Mouse (Mus musculus) MEL (cell line): ENCODE data around the gene Pknox2. TPM values are rescaled to one million over a fixed set of nuclear protein-coding genes. Genes with fewer than 3 reads are reported as not detected.

Source experiments
- DNase-seq: peaks from one replicate; pipeline ENCODE4 v3.0.0; 2011; ENCODE audit warnings: low read depth, low spot score
- H3K27ac ChIP-seq: 2 replicates; pipeline ENCODE4 v1.5.1; 2012; ENCODE audit warnings: low read depth, mild to moderate bottlenecking, control low read depth, low read length, moderate library complexity; ENCODE audit not compliant: control insufficient read depth
- H3K27me3 ChIP-seq, 2 experiments: fragments of 150-350 bp in 1 of 2; sonication (generic) in 1 of 2; 2 replicates each; pipeline ENCODE4 v1.6.1; 2012; ENCODE audit warnings: low read length in 2 of 2, mild to moderate bottlenecking in 2 of 2, improper control_type of control experiment in 1 of 2, moderate library complexity in 1 of 2; ENCODE audit not compliant: insufficient read depth in 2 of 2, control insufficient read depth in 1 of 2
- H3K36me3 ChIP-seq, 2 experiments: 2 replicates each; pipeline ENCODE4 v1.6.1; 2012 to 2014; ENCODE audit warnings: low read length in 2 of 2, improper control_type of control experiment in 1 of 2, inconsistent platforms in 1 of 2, mild to moderate bottlenecking in 1 of 2; ENCODE audit not compliant: insufficient read depth in 2 of 2, control insufficient read depth in 1 of 2
- H3K4me1 ChIP-seq, 2 experiments: fragments of 150-350 bp in 1 of 2; sonication (generic) in 1 of 2; 2 replicates each; pipeline ENCODE4 v1.6.1; 2012; ENCODE audit warnings: low read length in 2 of 2, improper control_type of control experiment in 1 of 2, mild to moderate bottlenecking in 1 of 2; ENCODE audit not compliant: insufficient read depth in 2 of 2, control insufficient read depth in 1 of 2
- H3K4me3 ChIP-seq, 2 experiments: fragments of 150-350 bp in 1 of 2; sonication (generic) in 1 of 2; 2 replicates each; pipeline ENCODE4 v1.5.1; 2012; ENCODE audit warnings: low read depth in 2 of 2, low read length in 2 of 2, mild to moderate bottlenecking in 2 of 2, moderate library complexity in 2 of 2, control low read depth in 1 of 2, improper control_type of control experiment in 1 of 2; ENCODE audit not compliant: control insufficient read depth in 1 of 2, insufficient read depth in 1 of 2
- H3K79me2 ChIP-seq: 2 replicates; pipeline ENCODE4 v1.6.1; 2012; ENCODE audit warnings: mild to moderate bottlenecking, low read length, moderate library complexity; ENCODE audit not compliant: control insufficient read depth, poor library complexity, insufficient read depth
- H3K9ac ChIP-seq: 2 replicates; pipeline ENCODE4 v1.6.1; 2012; ENCODE audit warnings: low read depth, mild to moderate bottlenecking, control low read depth, low read length, moderate library complexity; ENCODE audit not compliant: control insufficient read depth, poor library complexity, severe bottlenecking
- H3K9me3 ChIP-seq: fragments of 150-350 bp; sonication (generic); replicated peaks from 2 replicates; pipeline ENCODE4 v1.6.1; 2012; ENCODE audit warnings: mild to moderate bottlenecking, low read length, improper control_type of control experiment, moderate library complexity; ENCODE audit not compliant: insufficient read depth
- ETS1 ChIP-seq: IDR thresholded peaks from 2 replicates; pipeline ENCODE4 v1.6.1; 2012; ENCODE audit warnings: low read depth, mild to moderate bottlenecking, inconsistent platforms, low read length, improper control_type of control experiment, moderate library complexity
- KAT2A ChIP-seq: conservative IDR thresholded peaks from 2 replicates; pipeline ENCODE4 v1.6.1; 2012; ENCODE audit warnings: low read depth, low read length, improper control_type of control experiment, inconsistent platforms
- MXI1 ChIP-seq: IDR thresholded peaks from 2 replicates; pipeline ENCODE4 v1.6.1; 2011; ENCODE audit warnings: mild to moderate bottlenecking, low read depth, low read length, improper control_type of control experiment
- NRF1 ChIP-seq: IDR thresholded peaks from 2 replicates; pipeline ENCODE4 v1.6.1; 2014; ENCODE audit warnings: low read depth, mild to moderate bottlenecking, inconsistent platforms, low read length, improper control_type of control experiment, moderate library complexity; ENCODE audit not compliant: poor library complexity, insufficient read depth, severe bottlenecking
- POLR2A ChIP-seq, 2 experiments: IDR thresholded peaks; 2 replicates each; pipeline ENCODE4 v1.6.1; 2011 to 2012; ENCODE audit warnings: low read length in 2 of 2, mild to moderate bottlenecking in 2 of 2, control low read depth in 1 of 2, improper control_type of control experiment in 1 of 2, low read depth in 1 of 2, moderate library complexity in 1 of 2; ENCODE audit not compliant: control insufficient read depth in 1 of 2, insufficient read depth in 1 of 2, poor library complexity in 1 of 2
- POLR2AphosphoS2 ChIP-seq: IDR thresholded peaks from 2 replicates; pipeline ENCODE4 v1.6.1; 2011; ENCODE audit warnings: low read length, improper control_type of control experiment
- TCF12 ChIP-seq: IDR thresholded peaks from 2 replicates; pipeline ENCODE4 v1.6.1; 2014; ENCODE audit warnings: low read depth, mild to moderate bottlenecking, inconsistent platforms, low read length, improper control_type of control experiment, moderate library complexity
- USF2 ChIP-seq, 2 experiments: IDR thresholded peaks; 2 replicates each; pipeline ENCODE4 v1.6.1; 2011 to 2012; ENCODE audit warnings: improper control_type of control experiment in 2 of 2, low read length in 2 of 2, borderline replicate concordance in 1 of 2, inconsistent platforms in 1 of 2, low read depth in 1 of 2, mild to moderate bottlenecking in 1 of 2; ENCODE audit not compliant: insufficient read depth in 1 of 2
- ZC3H11A ChIP-seq: IDR thresholded peaks from 2 replicates; pipeline ENCODE4 v1.6.1; 2012; ENCODE audit warnings: low read depth, mild to moderate bottlenecking, inconsistent platforms, low read length, improper control_type of control experiment
- ZNF384 ChIP-seq: IDR thresholded peaks from 2 replicates; pipeline ENCODE4 v1.6.1; 2012; ENCODE audit warnings: low read depth, mild to moderate bottlenecking, inconsistent platforms, low read length, improper control_type of control experiment
- polyA plus RNA-seq, 2 experiments: library from polyadenylated mRNA; stranded (reverse) in 1 of 2; unstranded in 1 of 2; fragments of >175 nt in 1 of 2; fragments of >200 nt in 1 of 2; gene quantifications; 2 replicates each; pipeline versions ENCODE4 v1.2.1 to v1.2.4; 2012; ENCODE audit warnings: low replicate concordance in 2 of 2, low read depth in 1 of 2; ENCODE audit not compliant: insufficient read length in 2 of 2, insufficient read depth in 1 of 2, missing spikeins in 1 of 2
- total RNA-seq: library from RNA; depleted of rRNA; stranded (reverse); fragments of 300-350 nt; gene quantifications from 2 replicates; pipeline ENCODE4 v1.2.3, GENCODE M21; 2012

The Pknox2 gene
- total and polyA plus RNA-seq, 3 experiments: not detected

DNA sequence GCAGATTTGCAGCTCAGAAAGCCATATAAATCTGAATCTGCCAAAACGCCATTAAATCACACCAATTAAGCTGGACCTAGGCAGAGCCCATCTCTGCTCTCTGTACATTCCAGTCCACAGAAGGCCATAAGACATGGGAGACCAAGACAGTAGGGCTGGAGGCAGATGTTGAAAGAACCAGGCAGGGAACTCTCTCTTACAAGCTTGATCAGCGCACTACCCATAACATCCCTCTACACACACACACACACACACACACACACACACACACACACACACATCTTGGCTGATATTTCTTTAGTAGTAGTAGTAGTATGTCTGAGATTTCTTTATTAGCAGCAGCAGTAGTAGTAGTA lies 70.2 kb downstream of the Pknox2 start:
- no peaks in the 10 kb centered on the region; a peak in 1 of 4 replicates for H3K27me3 ChIP-seq
- no peak for TF ChIP-seq NRF1
- no peak for TF ChIP-seq USF2 (IDR thresholded peaks at IDR 0.05; ENCODE audit: borderline replicate concordance in 1 of 2, insufficient read depth in 1 of 2, low read depth in 1 of 2, low read length in 2 of 2)
- TF ChIP-seq POLR2AphosphoS2: no peak
- no peak for TF ChIP-seq ETS1
- TF ChIP-seq ZNF384: no peak
- no peak overlapping the region for H3K9ac ChIP-seq
- no peak overlapping the region for H3K4me3 ChIP-seq
- no peaks in the 10 kb centered on the region for H3K9me3 ChIP-seq
- H3K79me2 ChIP-seq: no peaks in the 10 kb centered on the region
- DNase-seq: no peak
- no peaks in the 10 kb centered on the region for H3K4me1 ChIP-seq
- no peaks in the 10 kb centered on the region for H3K36me3 ChIP-seq
- no peak overlapping the region for H3K27ac ChIP-seq

GRCm38 (mm10) chr9:37076386-37077062 lies 70.7 kb downstream of the Pknox2 start:
- Histone ChIP-seq H3K27me3 (no peaks in the 10 kb centered on the region; a peak in 1 of 4 replicates), H3K4me3 (no peak overlapping the region), H3K9ac (no peak overlapping the region), H3K27ac (no peak overlapping the region), H3K36me3 (no peaks in the 10 kb centered on the region), H3K79me2 (no peaks in the 10 kb centered on the region), H3K9me3 (no peaks in the 10 kb centered on the region), H3K4me1 (no peaks in the 10 kb centered on the region)
- DNase-seq: no peak
- TF ChIP-seq KAT2A: no peak
- TF ChIP-seq ZC3H11A: no peak
- no peak for TF ChIP-seq POLR2A (IDR thresholded peaks at IDR 0.05; ENCODE audit: control insufficient read depth in 1 of 2, insufficient read depth in 1 of 2, low read depth in 1 of 2, low read length in 2 of 2, poor library complexity in 1 of 2)
- no peak for TF ChIP-seq TCF12

- DNase-seq: no peak
- Histone ChIP-seq H3K9ac (no peak overlapping the region), H3K9me3 (no peaks in the 10 kb centered on the region), H3K27ac (no peak overlapping the region), H3K27me3 (no peaks in the 10 kb centered on the region; a peak in 1 of 4 replicates), H3K79me2 (no peaks in the 10 kb centered on the region), H3K4me1 (no peaks in the 10 kb centered on the region), H3K36me3 (no peaks in the 10 kb centered on the region), H3K4me3 (no peak overlapping the region)
- TF ChIP-seq MXI1: no peak
These were observed 71.3 kb downstream of the Pknox2 start for GRCm38 (mm10) chr9:37075903-37076302.
